Mouse (Mus musculus): ENCODE results near the gene Myo18a. TPM values are rescaled to one million over a fixed set of nuclear protein-coding genes. Genes with fewer than 3 reads are reported as not detected.

Gene Myo18a
- total RNA-seq, 2 experiments from 2014 or later: 300 to 302 TPM

DNA sequence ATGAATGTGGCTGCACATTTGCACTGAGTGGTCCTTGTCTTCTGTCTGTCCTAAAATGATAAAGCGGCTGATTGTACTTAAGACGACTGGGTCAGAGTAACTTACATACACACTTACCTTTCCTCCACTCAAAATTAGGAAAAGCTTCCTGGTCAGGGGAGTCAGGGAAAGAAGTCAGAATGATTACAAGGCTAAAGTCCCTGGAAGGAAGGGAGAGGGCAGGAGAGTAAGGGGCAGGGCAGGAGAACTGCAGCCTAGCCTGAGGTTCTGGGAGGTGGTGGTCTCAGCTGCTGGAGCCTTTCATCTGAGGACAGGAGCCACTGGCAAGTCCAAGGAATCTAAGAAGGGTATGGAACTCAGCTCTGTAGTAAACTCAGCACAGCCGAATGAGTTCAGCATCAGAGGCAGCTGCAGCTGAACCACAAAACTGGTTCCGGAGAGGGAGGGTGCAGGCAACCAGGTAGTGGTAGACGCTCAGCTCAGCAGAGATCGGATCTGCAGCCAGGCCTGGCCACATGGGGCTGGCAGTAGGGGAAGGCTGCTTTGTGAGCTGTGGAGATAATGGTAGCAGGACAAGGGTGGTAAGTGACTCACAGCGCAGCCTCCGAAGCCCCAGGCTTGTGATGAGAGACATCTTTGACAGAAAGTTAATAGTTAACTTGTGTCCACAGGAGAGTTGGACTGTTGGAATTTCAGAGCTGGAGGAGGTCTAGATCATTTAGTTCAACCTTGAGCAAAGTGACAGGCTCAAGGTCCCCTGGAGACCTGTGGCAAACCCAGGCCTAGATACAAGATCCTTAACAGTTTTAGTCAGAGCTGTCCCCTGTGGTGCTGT, 9.1 kb downstream of the Myo18a start:
- DNase-seq: no peak

GRCm38 (mm10) chr11:77775701-77776400, 12.8 kb downstream of the Myo18a start:
- no peak for DNase-seq

GRCm38 (mm10) chr11:77777436-77777835, 14.4 kb downstream of the Myo18a start:
- DNase-seq: no peak

GRCm38 (mm10) chr11:77777937-77778336, 14.9 kb downstream of the Myo18a start:
- no peak for DNase-seq

DNA sequence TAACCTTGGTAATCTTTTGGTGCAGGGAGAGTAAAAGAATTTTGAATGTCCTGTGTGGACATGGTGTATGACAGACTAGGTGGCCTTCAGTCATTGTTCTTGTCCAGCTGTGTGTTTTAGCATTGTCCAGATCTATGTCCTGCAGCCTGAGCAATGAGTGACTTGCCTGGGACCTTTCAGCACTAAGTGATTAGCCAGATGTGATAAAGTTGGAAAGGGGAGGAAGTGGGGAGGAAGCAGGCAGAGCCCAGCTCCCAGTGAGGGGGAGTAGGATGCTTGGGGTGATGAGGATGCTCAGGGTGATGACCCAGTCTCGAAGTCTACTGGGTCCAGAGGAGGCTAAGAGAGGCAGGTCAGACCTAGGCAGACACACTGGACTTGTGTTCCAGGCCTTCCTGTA, 16.2 kb downstream of the Myo18a start:
- no peak for DNase-seq

GRCm38 (mm10) chr11:77781088-77781487, 18.0 kb downstream of the Myo18a start:
- no peak for DNase-seq

GRCm38 (mm10) chr11:77782104-77782815, 19.2 kb downstream of the Myo18a start:
- DNase-seq: no peak

- DNase-seq: no peak
Measured at GRCm38 (mm10) chr11:77783211-77783746, 20.2 kb downstream of the Myo18a start.

DNA sequence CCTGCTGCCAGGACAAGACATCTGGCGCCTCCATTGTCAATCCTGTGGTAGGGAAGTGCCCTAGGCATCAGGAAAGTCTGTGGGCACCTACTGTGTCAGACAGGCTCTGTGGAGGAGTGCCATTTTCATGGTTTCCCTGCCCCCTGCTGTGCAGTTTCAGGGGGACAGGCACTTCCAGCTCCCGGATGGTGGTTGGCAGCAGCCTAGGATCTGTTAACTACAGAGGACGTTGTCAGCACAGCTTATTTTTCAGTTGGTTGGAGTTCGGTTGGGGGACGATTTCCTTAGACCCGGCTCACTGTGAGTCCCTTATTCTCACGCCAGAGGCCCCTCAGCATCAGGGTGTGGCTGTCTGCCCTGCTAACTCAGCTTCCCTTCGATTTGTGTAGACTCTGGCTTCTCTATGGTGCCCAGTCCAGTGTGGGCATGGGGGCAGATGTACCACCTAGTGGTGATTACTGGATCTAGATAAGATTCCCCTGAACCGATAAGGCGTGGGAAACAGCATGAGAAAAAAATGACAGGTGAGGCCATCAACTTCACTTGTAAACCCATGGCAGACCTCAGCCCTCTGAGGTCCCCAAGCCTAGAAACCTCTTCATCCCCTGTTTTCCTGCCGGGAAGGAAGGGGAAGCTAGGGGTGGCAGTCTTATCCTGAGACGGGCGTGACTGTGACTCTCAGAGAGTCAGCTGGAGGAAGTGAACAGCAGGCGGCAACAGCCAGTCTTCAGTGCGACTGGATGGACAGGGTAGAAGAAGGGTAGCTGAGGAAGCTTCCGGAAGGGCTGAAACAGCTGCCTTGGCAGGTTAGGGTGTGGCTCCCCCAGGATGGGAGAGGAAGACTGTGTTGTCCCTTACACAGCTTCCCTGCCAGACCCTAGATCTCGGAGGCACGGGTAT, 21.0 kb downstream of the Myo18a start:
- no peak for DNase-seq

- DNase-seq: no peak
Measured at GRCm38 (mm10) chr11:77784894-77785293, 21.8 kb downstream of the Myo18a start.

GRCm38 (mm10) chr11:77785396-77785767, 22.3 kb downstream of the Myo18a start:
- DNase-seq: no peak

GRCm38 (mm10) chr11:77785768-77786561, 22.9 kb downstream of the Myo18a start:
- DNase-seq: no peak

- DNase-seq: no peak
Measured at GRCm38 (mm10) chr11:77787707-77788106, 24.7 kb downstream of the Myo18a start, which contains the start of gene Gm10277. Gm10277 (minus strand) TSS chr11:77787747.

DNA sequence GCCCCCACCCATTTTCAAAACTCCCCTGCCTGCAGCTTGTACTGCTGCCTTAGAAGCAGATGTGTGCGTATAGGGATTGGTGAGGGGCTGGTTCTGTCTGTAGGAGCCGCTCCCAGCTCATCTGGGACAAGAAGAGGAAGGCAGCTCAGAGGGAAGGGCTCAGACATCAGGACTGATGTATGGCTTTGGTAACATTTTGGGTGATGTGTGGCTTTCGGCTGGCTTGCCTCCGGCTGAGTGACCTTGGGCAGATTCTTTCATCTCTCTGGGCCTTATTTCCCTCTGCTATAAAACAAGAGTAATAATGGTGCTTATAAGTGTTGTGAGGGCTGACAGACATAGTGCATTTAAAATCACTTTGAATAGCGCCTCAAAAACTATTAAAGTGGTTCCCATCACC, 26.5 kb downstream of the Myo18a start:
- no peak for DNase-seq

DNA sequence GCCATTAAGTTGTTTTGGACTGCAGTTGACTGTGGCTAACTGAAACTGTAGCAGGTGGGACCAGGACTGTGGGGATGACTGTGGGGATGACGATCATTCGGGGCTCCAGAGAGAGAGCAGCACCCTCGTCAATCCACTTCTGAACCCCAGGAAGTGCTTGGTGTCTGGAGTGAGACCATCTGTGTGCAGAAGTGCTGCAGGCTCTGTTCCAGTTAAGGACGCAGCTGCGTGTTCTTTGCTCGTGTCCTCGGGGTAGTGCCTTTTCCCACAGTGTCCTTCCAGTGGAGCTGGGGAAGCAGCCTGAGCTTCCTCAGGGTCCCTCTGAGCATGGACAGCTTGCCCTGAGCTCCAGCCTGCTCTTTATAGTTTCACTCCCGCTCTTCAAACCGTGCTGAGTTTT, 27.2 kb downstream of the Myo18a start:
- DNase-seq: no peak

DNA sequence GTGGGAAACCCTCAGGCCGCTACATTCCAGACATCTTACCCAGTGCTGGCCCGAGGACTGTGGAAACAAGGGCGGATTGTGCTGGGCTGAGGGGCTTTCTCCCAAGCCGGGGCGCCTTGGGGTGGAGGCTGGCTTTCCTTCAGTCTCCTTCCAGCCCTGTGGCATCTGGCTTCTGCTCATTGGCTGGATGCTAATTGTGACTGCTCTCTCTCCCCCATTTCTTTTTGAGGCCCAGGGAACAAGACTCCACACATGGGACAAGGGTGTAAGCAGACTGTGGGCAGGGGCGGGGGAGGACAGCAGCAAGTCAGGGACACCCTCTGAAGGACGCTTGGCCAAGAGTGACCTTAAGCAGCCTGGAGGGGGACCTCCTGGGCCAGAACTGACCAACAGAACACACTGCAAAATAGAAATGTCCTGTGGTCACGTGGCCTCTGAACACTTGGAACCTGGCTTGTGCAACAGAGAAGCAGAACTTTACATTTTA, 28.2 kb downstream of the Myo18a start:
- no peak for DNase-seq

DNA sequence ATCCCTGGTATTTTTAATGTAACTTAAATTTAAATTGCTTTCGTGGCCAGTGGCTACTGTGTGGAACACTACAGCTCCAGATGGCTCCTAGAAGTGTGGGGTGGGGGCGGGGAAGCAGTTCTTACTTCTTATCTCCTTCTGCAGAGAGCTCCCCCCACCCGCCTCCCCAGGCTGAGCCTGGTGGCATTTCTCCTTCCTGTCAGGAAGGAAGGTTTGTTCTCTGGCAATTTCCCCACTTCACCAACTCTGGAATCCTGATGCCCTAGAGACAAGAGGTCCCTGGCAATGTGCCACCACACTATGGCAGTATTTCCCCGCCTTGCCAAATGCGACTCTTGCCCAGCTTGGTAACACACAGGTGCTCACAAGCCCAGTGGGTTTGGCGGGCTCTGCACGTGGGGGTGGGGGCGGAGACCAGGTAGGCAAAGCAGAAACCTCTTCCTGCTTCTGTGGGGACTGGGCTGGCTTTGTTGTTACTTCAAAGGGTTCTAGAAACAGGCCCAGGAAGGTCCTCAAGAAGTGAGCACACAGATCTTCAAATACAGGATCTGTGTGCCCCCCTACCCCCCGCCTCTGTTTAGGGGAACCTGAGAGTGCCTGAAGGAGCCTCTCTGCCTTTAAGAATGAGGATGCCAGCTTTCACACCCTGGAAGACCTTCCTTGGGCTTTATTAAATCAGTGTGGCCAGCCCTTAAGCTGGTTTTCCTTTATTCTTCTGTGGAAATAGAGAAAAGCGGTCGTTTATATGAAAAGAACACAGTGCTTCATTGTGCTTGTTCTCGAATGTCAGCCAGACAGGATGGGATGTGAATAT, 28.9 kb downstream of the Myo18a start:
- no peak for DNase-seq

- DNase-seq: no peak
Measured at GRCm38 (mm10) chr11:77792566-77792909, 29.5 kb downstream of the Myo18a start.

DNA sequence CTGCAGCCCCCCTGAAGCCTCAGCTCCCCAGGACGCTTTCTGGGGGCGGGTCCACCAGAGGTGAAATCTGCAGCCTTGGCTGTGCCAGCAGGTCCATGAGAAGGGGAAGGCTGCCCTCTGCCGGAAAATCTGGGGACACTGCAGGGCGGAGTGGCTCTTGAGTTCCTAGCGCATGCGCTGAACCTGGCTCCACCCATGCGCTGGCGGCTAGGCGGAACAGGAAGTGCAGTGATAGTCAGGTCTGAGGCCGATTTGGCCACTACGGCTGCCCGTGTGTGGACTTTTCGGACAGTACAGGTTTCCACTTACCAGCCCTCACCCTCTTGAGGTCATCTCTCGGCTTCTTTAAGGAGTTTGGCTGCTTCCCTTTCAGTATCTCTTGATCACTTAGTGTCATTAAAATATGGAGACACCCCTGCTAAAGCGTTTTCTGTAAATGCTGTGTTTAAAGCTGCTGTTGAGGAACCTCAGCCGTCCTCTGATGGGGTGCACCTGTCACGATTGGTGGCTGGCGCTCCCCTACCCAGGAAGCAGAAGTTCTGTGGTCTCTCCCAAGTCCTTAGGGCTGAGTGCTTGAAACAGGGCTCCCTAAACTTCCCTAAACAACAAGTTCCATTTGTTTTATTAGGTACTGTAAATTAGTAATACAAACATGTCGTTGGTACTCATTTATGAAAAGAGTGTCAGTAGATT, 30.3 kb downstream of the Myo18a start:
- peak; percentile 97 for DNase-seq
